Mouse (Mus musculus): ENCODE measurements around the gene Gle1. TPM values are rescaled to one million over a fixed set of nuclear protein-coding genes. Genes with fewer than 3 reads are reported as not detected.
A peak's percentile ranks its signal among the peaks of the same experiment; 100 is the strongest.

Gene Gle1
- polyA plus RNA-seq, 1 experiment from 2014 or later, result 31.2 TPM

DNA sequence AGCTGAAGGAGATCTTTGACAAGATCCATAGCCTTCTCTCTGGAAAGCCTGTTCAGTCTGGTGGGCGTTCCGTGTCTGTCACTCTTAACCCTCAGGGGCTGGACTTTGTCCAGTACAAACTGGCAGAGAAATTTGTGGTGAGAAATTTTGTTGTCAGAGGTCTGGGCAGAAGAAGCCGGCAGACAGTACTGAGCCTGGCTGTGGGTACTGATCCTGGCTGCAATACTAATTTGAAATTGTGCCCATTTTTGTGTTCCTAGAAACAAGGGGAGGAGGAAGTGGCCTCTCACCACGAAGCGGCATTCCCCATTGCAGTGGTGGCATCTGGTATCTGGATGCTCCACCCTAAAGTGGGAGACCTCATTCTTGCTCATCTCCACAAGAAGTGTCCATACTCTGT lies 13.7 kb downstream of the Gle1 start:
- Histone ChIP-seq H3K36me3 (ENCODE audit: insufficient read depth, low read length) (peaks cover 60% of the 10 kb centered on the region), H3K9ac (ENCODE audit: low read depth, low read length) (no peak overlapping the region), H3K9me3 (replicated peaks; ENCODE audit: low read length) (no peaks in the 10 kb centered on the region), H3K27me3 (ENCODE audit: insufficient read depth, low read length) (no peaks in the 10 kb centered on the region), H3K27ac (no peak overlapping the region), H3K4me1 (replicated peaks; ENCODE audit: insufficient read depth, low read length) (no peaks in the 10 kb centered on the region), H3K4me3 (replicated peaks; ENCODE audit: low read depth, low read length) (no peak overlapping the region), H3K4me2 (ENCODE audit: low read length) (no peak overlapping the region)
- ATAC-seq (replicated peaks; ENCODE audit: low FRiP score, low read depth) (no peak), DNase-seq (ENCODE audit: low spot score) (no peak)
- TF ChIP-seq CTCF (IDR thresholded peaks at IDR 0.05; ENCODE audit: low read depth), result no peak
- 95% methylated on average over 5 of the region's 5 CpGs for WGBS

DNA sequence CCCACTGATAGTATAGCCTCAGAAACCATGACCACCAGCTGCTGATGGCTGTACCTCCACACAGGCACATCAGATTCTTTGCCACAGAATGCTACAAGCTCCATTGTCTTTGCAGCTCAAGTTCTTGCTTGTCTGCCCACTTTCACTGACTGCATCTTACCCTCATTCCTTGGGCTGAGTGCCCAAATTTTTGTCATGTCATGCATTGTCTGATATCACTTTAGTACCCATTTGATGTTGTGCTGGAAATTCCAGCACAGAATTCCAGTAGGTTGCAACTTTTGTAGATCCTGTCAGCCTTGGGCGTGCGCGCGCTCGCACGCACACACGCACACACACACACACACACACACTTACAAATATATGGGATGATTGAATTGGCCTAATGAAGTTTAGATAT lies 26.0 kb downstream of the Gle1 start:
- Histone ChIP-seq H3K27ac (no peak overlapping the region), H3K27me3 (ENCODE audit: insufficient read depth, low read length) (no peaks in the 10 kb centered on the region), H3K9me3 (replicated peaks; ENCODE audit: low read length) (no peaks in the 10 kb centered on the region), H3K4me3 (replicated peaks; ENCODE audit: low read depth, low read length) (no peak overlapping the region), H3K4me1 (replicated peaks; ENCODE audit: insufficient read depth, low read length) (peaks cover 9% of the 10 kb centered on the region; the same call in 1 of the 2 replicates), H3K9ac (ENCODE audit: low read depth, low read length) (no peak overlapping the region), H3K36me3 (ENCODE audit: insufficient read depth, low read length) (peaks cover 27% of the 10 kb centered on the region; the same call in 1 of the 2 replicates), H3K4me2 (ENCODE audit: low read length) (no peak overlapping the region)
- TF ChIP-seq CTCF (IDR thresholded peaks at IDR 0.05; ENCODE audit: low read depth), result no peak
- DNase-seq (ENCODE audit: low spot score) (no peak), ATAC-seq (replicated peaks; ENCODE audit: low FRiP score, low read depth) (no peak)
- WGBS, result 99% methylated on average over 7 of the region's 7 CpGs

DNA sequence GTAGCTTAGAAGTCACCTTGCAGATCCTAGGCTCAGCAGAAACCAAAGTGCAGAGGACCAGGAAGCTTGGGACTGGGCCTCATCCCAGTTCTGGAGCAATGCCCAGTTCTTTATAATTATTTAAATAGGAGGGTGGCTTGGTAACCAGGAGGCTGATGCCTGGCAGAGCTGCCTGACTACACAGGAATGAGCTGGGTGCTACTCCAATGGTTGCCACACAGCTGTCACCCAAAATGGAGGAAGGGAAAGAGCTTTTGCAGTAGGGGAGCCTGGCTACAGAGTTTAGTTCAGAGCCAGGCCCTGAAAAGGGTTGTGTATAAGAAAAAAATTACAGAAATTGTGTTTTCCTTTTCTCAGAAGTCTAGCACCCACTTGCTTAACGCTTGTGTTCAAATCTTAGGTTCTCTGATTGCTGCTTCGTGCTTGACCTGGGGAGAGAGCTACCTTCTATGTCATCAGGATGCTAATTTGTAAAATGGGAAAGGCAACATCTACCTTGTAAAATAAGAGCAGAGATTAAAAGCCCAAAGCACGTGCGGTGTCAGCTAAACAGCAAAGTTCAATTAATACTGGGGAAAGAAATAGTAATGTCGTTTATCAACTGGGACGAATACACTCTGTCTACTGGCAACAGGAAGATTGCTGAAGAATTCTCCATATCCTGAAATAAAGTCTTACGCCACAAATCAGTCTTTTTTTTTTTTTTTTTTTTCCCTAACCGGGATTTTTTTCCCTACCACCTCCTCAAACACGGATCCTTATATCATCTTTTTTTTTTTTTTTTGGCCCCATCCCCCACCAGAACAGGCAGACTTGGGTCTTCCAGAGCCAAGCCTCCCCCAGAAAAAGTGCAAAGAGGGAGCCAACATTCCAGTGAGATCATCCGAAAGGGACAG lies 29.4 kb downstream of the Gle1 start:
- Histone ChIP-seq H3K9ac (ENCODE audit: low read depth, low read length) (peak overlapping the region; percentile 99), H3K4me1 (replicated peaks; ENCODE audit: insufficient read depth, low read length) (peaks cover 20% of the 10 kb centered on the region), H3K36me3 (ENCODE audit: insufficient read depth, low read length) (peaks cover 11% of the 10 kb centered on the region), H3K27me3 (ENCODE audit: insufficient read depth, low read length) (no peaks in the 10 kb centered on the region), H3K4me3 (replicated peaks; ENCODE audit: low read depth, low read length) (peak overlapping the region; percentile 98), H3K27ac (peak overlapping the region; percentile 96), H3K9me3 (replicated peaks; ENCODE audit: low read length) (no peaks in the 10 kb centered on the region), H3K4me2 (ENCODE audit: low read length) (peak overlapping the region; percentile 46)
- TF ChIP-seq CTCF (IDR thresholded peaks at IDR 0.05; ENCODE audit: low read depth), result no peak
- DNase-seq (ENCODE audit: low spot score), result peak; percentile 66
- 0 out of 2 replicates have a peak, but pooled peaks have one; percentile 1 for ATAC-seq (replicated peaks; ENCODE audit: low FRiP score, low read depth)
- 10% methylated on average over 10 of the region's 10 CpGs for whole genome bisulfite sequencing

DNA sequence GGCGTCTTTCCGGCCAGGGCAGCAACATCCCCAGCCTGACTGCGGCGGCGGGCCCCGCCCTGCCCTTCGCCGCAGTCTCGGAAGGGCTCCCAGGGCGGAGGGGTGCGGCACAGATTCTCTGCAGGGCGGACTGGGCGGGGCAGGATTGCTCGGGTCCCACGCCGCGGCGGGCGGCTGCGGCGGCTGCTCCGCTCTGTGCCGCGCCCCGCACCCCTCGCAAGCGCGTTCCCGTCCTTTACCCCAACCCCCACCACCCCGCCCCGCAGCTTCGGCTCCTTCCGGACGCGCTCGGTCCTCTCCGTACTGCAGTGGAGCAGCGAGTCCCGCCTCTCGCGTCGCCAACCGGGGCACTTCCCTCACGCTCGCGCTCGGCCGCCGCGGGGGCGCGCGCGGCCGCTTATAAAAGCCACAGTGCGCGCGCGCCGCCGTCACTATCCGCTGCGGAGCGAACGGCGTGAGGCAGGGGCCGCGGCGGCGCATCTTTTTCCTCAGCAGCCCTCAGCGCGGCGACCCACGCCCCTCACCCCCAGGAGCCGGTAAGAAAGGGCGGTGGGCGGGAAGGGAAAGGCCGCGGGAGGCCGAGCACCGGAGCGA lies 30.1 kb downstream of the Gle1 start, which contains the start of gene Sptan1:
Gene Sptan1, plus strand, starts transcription at position 311 of the 594 bp plus-strand sequence.
- peak within 1 kb of the TSS; percentile 98 for H3K4me3 ChIP-seq (replicated peaks; ENCODE audit: low read depth, low read length)
- H3K27me3 ChIP-seq (ENCODE audit: insufficient read depth, low read length), result no peaks in the 10 kb centered on the region
- under 1% methylated on average over 75 of the region's 82 CpGs for WGBS
- TF ChIP-seq CTCF (IDR thresholded peaks at IDR 0.05; ENCODE audit: low read depth), result no peak
- peaks cover 20% of the 10 kb centered on the region for H3K4me1 ChIP-seq (replicated peaks; ENCODE audit: insufficient read depth, low read length)
- DNase-seq (ENCODE audit: low spot score) (peak; percentile 97), ATAC-seq (replicated peaks; ENCODE audit: low FRiP score, low read depth) (peak; percentile 97)
- peak within 1 kb of the TSS; percentile 99 for H3K9ac ChIP-seq (ENCODE audit: low read depth, low read length)
- H3K36me3 ChIP-seq (ENCODE audit: insufficient read depth, low read length), result peaks cover 7% of the 10 kb centered on the region
- no peaks in the 10 kb centered on the region for H3K9me3 ChIP-seq (replicated peaks; ENCODE audit: low read length)
- H3K4me2 ChIP-seq (ENCODE audit: low read length), result peak within 1 kb of the TSS; percentile 72
- peak within 1 kb of the TSS; percentile 96 for H3K27ac ChIP-seq

DNA sequence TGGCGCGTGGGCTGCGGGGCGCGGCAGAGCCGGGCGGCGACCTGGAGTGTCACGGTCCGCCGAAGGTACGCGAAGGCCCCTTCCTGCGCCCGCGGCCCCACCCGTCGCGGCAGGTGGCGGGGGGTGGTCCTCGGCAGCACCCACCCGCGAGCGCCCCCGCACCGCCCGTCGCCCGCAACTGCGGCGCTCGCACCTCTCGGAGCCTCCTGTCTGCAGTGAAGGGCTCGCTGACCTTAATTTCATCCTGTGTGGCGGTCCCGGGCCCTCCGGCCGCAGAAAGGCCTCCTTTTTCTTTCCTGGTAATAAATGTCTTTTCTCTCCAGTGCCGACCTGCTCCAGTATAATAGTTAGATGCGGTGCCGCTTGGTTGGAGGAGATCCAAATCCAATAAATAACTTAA lies 30.7 kb downstream of the Gle1 start:
- ATAC-seq (replicated peaks; ENCODE audit: low FRiP score, low read depth), result peak; percentile 9
- Histone ChIP-seq H3K4me3 (replicated peaks; ENCODE audit: low read depth, low read length) (peak overlapping the region; percentile 98), H3K4me1 (replicated peaks; ENCODE audit: insufficient read depth, low read length) (peaks cover 20% of the 10 kb centered on the region), H3K9me3 (replicated peaks; ENCODE audit: low read length) (no peaks in the 10 kb centered on the region), H3K9ac (ENCODE audit: low read depth, low read length) (peak overlapping the region; percentile 99), H3K27me3 (ENCODE audit: insufficient read depth, low read length) (no peaks in the 10 kb centered on the region), H3K4me2 (ENCODE audit: low read length) (peak overlapping the region; percentile 72), H3K27ac (peak overlapping the region; percentile 96), H3K36me3 (ENCODE audit: insufficient read depth, low read length) (peaks cover 7% of the 10 kb centered on the region)
- WGBS, result 0% methylated on average over 33 of the region's 41 CpGs
- TF ChIP-seq CTCF (IDR thresholded peaks at IDR 0.05; ENCODE audit: low read depth), result peak; percentile 23; the same call in 1 of the 2 replicates
- peak; percentile 44 for DNase-seq (ENCODE audit: low spot score)

DNA sequence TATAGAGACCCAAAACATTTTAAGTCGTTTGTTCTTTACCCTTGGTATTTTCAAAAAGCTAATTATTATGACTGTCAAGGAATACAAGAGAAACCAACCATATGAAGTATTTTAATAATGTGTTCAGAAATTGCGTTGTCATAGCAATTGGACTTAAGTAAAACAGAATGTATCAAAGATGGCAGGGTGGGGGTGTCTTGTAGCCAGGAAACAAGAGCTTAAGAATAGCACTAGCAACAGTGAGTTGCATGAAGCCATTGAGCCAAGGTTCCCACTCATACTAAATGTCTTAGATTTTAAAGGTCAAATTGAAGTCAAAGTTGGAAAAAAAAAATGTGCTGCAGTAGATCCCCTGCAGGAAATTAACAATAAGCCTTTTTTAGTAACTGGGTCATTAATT lies 31.6 kb downstream of the Gle1 start:
- ATAC-seq (replicated peaks; ENCODE audit: low FRiP score, low read depth) (no peak), DNase-seq (ENCODE audit: low spot score) (peak; percentile 18)
- WGBS, result 64% methylated on average over 2 of the region's 2 CpGs
- H3K4me2 ChIP-seq (ENCODE audit: low read length), result peak overlapping the region; percentile 72
- H3K36me3 ChIP-seq (ENCODE audit: insufficient read depth, low read length), result peaks cover 7% of the 10 kb centered on the region
- peaks cover 20% of the 10 kb centered on the region for H3K4me1 ChIP-seq (replicated peaks; ENCODE audit: insufficient read depth, low read length)
- peak overlapping the region; percentile 98 for H3K4me3 ChIP-seq (replicated peaks; ENCODE audit: low read depth, low read length)
- no peak overlapping the region for H3K27ac ChIP-seq
- no peaks in the 10 kb centered on the region for H3K9me3 ChIP-seq (replicated peaks; ENCODE audit: low read length)
- H3K9ac ChIP-seq (ENCODE audit: low read depth, low read length), result no peak overlapping the region
- no peak for TF ChIP-seq CTCF (IDR thresholded peaks at IDR 0.05; ENCODE audit: low read depth)
- H3K27me3 ChIP-seq (ENCODE audit: insufficient read depth, low read length), result no peaks in the 10 kb centered on the region
